Comparison of ENCODE assay signal across 38 mouse cellular contexts in genomic region chr3:107633906-107634305, GRCm38 (mm10). TPM values are rescaled to one million over a fixed set of nuclear protein-coding genes. Genes with fewer than 3 reads are reported as not detected.
"Had no signal": no experiment of that assay in that cellular context is flagged by ENCODE, and none has a peak within 500 bp of the region (broad histone marks: within the 10 kb centered on the region; RNA-seq: fewer than 3 reads in every experiment).

No protein-coding gene starts in this region.

- DNase-seq: gastrocnemius, adult 2 months; gastrocnemius, postnatal 10 days; gastrocnemius, postnatal 25 days; heart, postnatal 14 days; heart, postnatal 4 days; kidney, adult 8-10 months; kidney, postnatal 14 days; kidney, postnatal 4 days; liver; liver, embryonic 13.5 days had no signal

- H3K4me3 ChIP-seq: gastrocnemius, adult 2 months; heart, embryonic 13.5 days; heart, embryonic 15.5 days; hindbrain, embryonic 10.5 days; hindbrain, embryonic 12.5 days; intestine, embryonic 15.5 days; kidney, embryonic 15.5 days; layer of hippocampus, adult 2 months; left cerebral cortex, adult 2 months; limb, embryonic 10.5 days; limb, embryonic 12.5 days; liver, embryonic 13.5 days had no signal

- H3K9me3 ChIP-seq: heart, embryonic 13.5 days; heart, embryonic 15.5 days; hindbrain, embryonic 10.5 days; hindbrain, embryonic 12.5 days; intestine, embryonic 15.5 days; kidney, embryonic 15.5 days; limb, embryonic 10.5 days; limb, embryonic 12.5 days; liver, embryonic 13.5 days had no signal

- H3K27ac ChIP-seq: gastrocnemius, adult 2 months; heart, embryonic 13.5 days; heart, embryonic 15.5 days; hindbrain, embryonic 10.5 days; hindbrain, embryonic 12.5 days; hindbrain, embryonic 14.5 days; intestine, embryonic 15.5 days; kidney, embryonic 15.5 days; kidney, postnatal 0 days; layer of hippocampus, adult 2 months; left cerebral cortex, adult 2 months; limb, embryonic 10.5 days; limb, embryonic 12.5 days; liver, embryonic 13.5 days had no signal

- H3K36me3 ChIP-seq: heart, embryonic 15.5 days; intestine, embryonic 15.5 days; liver, embryonic 13.5 days had no signal

- H3K27me3 ChIP-seq: heart, embryonic 13.5 days; heart, embryonic 15.5 days; hindbrain, embryonic 12.5 days; intestine, embryonic 15.5 days; kidney, embryonic 15.5 days; limb, embryonic 12.5 days; liver, embryonic 13.5 days had no signal

- H3K9ac ChIP-seq: heart, embryonic 13.5 days; heart, embryonic 15.5 days; hindbrain, embryonic 12.5 days; hindbrain, embryonic 14.5 days; intestine, embryonic 15.5 days; kidney, embryonic 15.5 days; limb, embryonic 12.5 days; liver, embryonic 13.5 days had no signal

RNA-seq across cellular contexts. Expression of gene Gm10961, which starts 2.8 kb away (rescaled TPM):
- total RNA-seq: gastrocnemius, adult 2 months; gastrocnemius, postnatal 10 days; gastrocnemius, postnatal 25 days; gastrocnemius, postnatal 4 days; granulocyte monocyte progenitor cell, adult 5-6 weeks; heart, adult 8-10 months; heart, postnatal 14 days; heart, postnatal 4 days; layer of hippocampus, adult 2 months; layer of hippocampus, postnatal 10 days; layer of hippocampus, postnatal 25 days; left cerebral cortex, adult 2 months; left cerebral cortex, postnatal 14 days; left cerebral cortex, postnatal 36 days had no signal
- polyA plus RNA-seq: forebrain, embryonic 16.5 days; frontal cortex, adult 2 months; heart, embryonic 11.5 days; heart, embryonic 13.5 days; heart, embryonic 15.5 days; heart, postnatal 0 days; hindbrain, embryonic 10.5 days; hindbrain, embryonic 12.5 days; hindbrain, embryonic 14.5 days; hindbrain, embryonic 16.5 days; inflammation-experienced regulatory T-cells, adult 6 months; intestine, embryonic 15.5 days; intestine, postnatal 0 days; kidney, embryonic 15.5 days; kidney, postnatal 0 days; limb, embryonic 10.5 days; limb, embryonic 12.5 days; limb, embryonic 14.5 days; liver, embryonic 11.5 days; liver, embryonic 13.5 days had no signal

RNA-seq across cellular contexts. Expression of gene Alx3, which starts 39.1 kb away (rescaled TPM):
- total RNA-seq: gastrocnemius, adult 2 months; gastrocnemius, postnatal 10 days; gastrocnemius, postnatal 25 days; gastrocnemius, postnatal 4 days; granulocyte monocyte progenitor cell, adult 5-6 weeks; heart, adult 8-10 months; heart, postnatal 14 days; heart, postnatal 4 days had no signal
- polyA plus RNA-seq: heart, postnatal 0 days; hindbrain, embryonic 14.5 days; inflammation-experienced regulatory T-cells, adult 6 months; intestine, postnatal 0 days had no signal
